Mouse (Mus musculus): ENCODE measurements around the gene Scgb1b29. TPM values are rescaled to one million over a fixed set of nuclear protein-coding genes. Genes with fewer than 3 reads are reported as not detected.
"Not testable (repeated sequence)": the region's sequence is repeated elsewhere in the genome, so short reads cannot be mapped to it uniquely, and the experiment has no call there.

Scgb1b29 gene
- not detected in 2 replicates for polyA plus RNA-seq (2012; rRNA removed)

DNA sequence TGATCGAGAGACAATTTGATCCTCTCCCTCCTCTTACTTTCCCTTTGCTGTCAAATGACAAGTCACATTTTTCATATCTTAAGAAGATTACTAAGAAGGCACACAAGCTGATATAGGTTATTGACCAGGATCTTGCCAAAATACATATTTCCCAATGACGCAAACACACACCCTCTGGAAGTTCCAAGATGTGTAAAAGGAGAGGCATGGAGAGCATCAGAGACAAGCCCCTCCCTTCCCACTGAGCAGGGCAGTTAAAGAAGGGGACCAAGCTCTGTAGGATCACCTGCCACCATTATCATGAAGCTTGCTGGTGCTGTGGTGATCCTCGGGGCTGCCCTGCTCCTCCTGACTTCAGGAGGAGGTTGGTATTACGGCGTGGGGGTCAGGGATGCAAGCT is at the start of gene Scgb1b29:
Gene Scgb1b29, plus strand, starts transcription at position 301 of the 400 bp plus-strand sequence.
- not testable (repeated sequence) for H3K27me3 ChIP-seq (ENCODE audit: control insufficient read depth, insufficient read depth, low read length); H3K4me3 ChIP-seq (replicated peaks; ENCODE audit: insufficient read depth, low read depth, low read length); H3K4me1 ChIP-seq (ENCODE audit: control insufficient read depth, insufficient read depth, low read length); H3K27ac ChIP-seq (ENCODE audit: insufficient read depth, low read length); DNase-seq
- WGBS, result 77% methylated on average over 5 of the region's 5 CpGs

DNA sequence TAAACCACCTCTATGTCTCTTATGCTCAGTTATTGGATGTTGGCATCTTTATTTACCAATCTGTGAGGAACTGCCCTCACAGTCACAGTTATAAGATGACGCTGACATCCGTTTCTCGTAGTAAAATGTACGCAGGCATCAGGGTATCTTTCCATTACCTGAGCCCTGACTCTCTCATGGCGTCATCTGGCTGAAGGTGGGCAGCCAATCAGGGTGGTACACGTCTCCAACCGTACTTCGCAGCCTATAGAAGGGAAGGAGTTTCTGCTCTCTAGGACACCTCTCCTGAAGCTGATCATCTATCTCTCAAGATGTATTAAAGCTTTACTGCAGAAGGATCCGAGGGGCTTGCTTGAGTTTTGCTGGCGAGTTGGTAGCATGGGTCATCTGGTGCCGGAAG is 12.7 kb upstream of the Scgb1b29 start:
- not testable (repeated sequence) for H3K27ac ChIP-seq (ENCODE audit: insufficient read depth, low read length); DNase-seq; H3K4me1 ChIP-seq (ENCODE audit: control insufficient read depth, insufficient read depth, low read length); H3K4me3 ChIP-seq (replicated peaks; ENCODE audit: insufficient read depth, low read depth, low read length); H3K27me3 ChIP-seq (ENCODE audit: control insufficient read depth, insufficient read depth, low read length)
- 80% methylated on average over 11 of the region's 11 CpGs for WGBS

Other genes starting within 250 kb of the Scgb1b29 start
- gene Scgb2b11, start 230.4 kb upstream of the Scgb1b29 start, polyA plus RNA-seq (2012; rRNA removed), result not detected in 2 replicates
- not detected in 2 replicates for gene Scgb1b11, start 218.7 kb upstream of the Scgb1b29 start, polyA plus RNA-seq (2012; rRNA removed)
- not detected in 2 replicates for gene Scgb2b12, start 114.3 kb upstream of the Scgb1b29 start, polyA plus RNA-seq (2012; rRNA removed)
- not detected in 2 replicates for gene Scgb1b12, start 107.4 kb upstream of the Scgb1b29 start, polyA plus RNA-seq (2012; rRNA removed)